Mouse (Mus musculus): Measurements from ENCODE around the gene Npw.

GRCm38 (mm10) chr17:24644030-24644715 is 14.1 kb downstream of the Npw start:
- TF ChIP-seq POLR2A (IDR thresholded peaks at IDR 0.05; ENCODE audit: control insufficient read depth, low read depth, low read length) = no peak
- TF ChIP-seq CTCF (IDR thresholded peaks at IDR 0.05; ENCODE audit: control insufficient read depth, insufficient read depth, insufficient replicate concordance, low read depth, low read length) = no peak
